Mouse (Mus musculus) neural tube, embryonic 13.5 days (tissue): ENCODE results near the gene Tex44. TPM values are rescaled to one million over a fixed set of nuclear protein-coding genes. Genes with fewer than 3 reads are reported as not detected.

Experiments
- ATAC-seq: fragments of 200-750 bp; cut with Nextera tagmentation; 2 replicates; pipeline ENCODE4 v1.8.0; 2017; ENCODE audit warnings: low read depth, mild to moderate bottlenecking, moderate TSS enrichment, moderate library complexity
- H3K27ac ChIP-seq: fragments of 300-500 bp; sonication (generic); replicated peaks from 2 replicates; pipeline ENCODE4 v1.5.1; 2015; ENCODE audit warnings: moderate library complexity, mild to moderate bottlenecking, inconsistent platforms
- H3K27me3 ChIP-seq: fragments of 300-500 bp; sonication (generic); 2 replicates; pipeline ENCODE4 v1.6.1; 2015; ENCODE audit warnings: mild to moderate bottlenecking, inconsistent platforms
- H3K36me3 ChIP-seq: fragments of 300-500 bp; sonication (generic); 2 replicates; pipeline ENCODE4 v1.6.1; 2015; ENCODE audit warnings: mild to moderate bottlenecking, inconsistent platforms
- H3K4me1 ChIP-seq: fragments of 300-500 bp; sonication (generic); replicated peaks from 2 replicates; pipeline ENCODE4 v1.6.1; 2015; ENCODE audit warnings: inconsistent platforms
- H3K4me2 ChIP-seq: fragments of 300-500 bp; sonication (generic); 2 replicates; pipeline ENCODE4 v1.6.1; 2015; ENCODE audit warnings: inconsistent platforms, mild to moderate bottlenecking, moderate library complexity
- H3K4me3 ChIP-seq: fragments of 300-500 bp; sonication (generic); 2 replicates; pipeline ENCODE4 v1.5.1; 2015; ENCODE audit warnings: mild to moderate bottlenecking, inconsistent platforms
- H3K9ac ChIP-seq: fragments of 300-500 bp; sonication (generic); 2 replicates; pipeline ENCODE4 v1.6.1; 2015; ENCODE audit warnings: moderate library complexity, mild to moderate bottlenecking, inconsistent platforms
- H3K9me3 ChIP-seq: fragments of 300-500 bp; sonication (generic); 2 replicates; pipeline ENCODE4 v1.6.1; 2016; ENCODE audit warnings: inconsistent platforms
- WGBS: fragments of 180-500 bp; shearing (Covaris S2); methylation state at CpG from one replicate; pipeline ENCODE4 v1.1.7; 2015; 5-methylcytosine and 5-hydroxymethylcytosine counted together
- polyA plus RNA-seq: library from polyadenylated mRNA; unstranded; fragments of >200 nt; fragmentation: Nextera tagmentation; extraction: Ambion mirVana; gene quantifications from 2 replicates; pipeline ENCODE4 v1.2.1, GENCODE M21; 2015

Gene Tex44
- polyA plus RNA-seq, 1 experiment from 2014 or later, result not detected

- H3K4me2 ChIP-seq, result peak overlapping the region; percentile 78
- H3K4me1 ChIP-seq, result peaks cover 82% of the 10 kb centered on the region
- H3K4me3 ChIP-seq, result peak overlapping the region; percentile 44
- peak overlapping the region; percentile 90 for H3K9ac ChIP-seq
- peak; percentile 82 for ATAC-seq
- peak overlapping the region; percentile 99 for H3K27ac ChIP-seq
- 1% methylated on average over 18 of the region's 18 CpGs for WGBS
- no peaks in the 10 kb centered on the region for H3K27me3 ChIP-seq
- no peaks in the 10 kb centered on the region for H3K36me3 ChIP-seq
- H3K9me3 ChIP-seq, result no peaks in the 10 kb centered on the region
Observed at GRCm38 (mm10) chr1:86440171-86440886, 14.2 kb downstream of the Tex44 start.

DNA sequence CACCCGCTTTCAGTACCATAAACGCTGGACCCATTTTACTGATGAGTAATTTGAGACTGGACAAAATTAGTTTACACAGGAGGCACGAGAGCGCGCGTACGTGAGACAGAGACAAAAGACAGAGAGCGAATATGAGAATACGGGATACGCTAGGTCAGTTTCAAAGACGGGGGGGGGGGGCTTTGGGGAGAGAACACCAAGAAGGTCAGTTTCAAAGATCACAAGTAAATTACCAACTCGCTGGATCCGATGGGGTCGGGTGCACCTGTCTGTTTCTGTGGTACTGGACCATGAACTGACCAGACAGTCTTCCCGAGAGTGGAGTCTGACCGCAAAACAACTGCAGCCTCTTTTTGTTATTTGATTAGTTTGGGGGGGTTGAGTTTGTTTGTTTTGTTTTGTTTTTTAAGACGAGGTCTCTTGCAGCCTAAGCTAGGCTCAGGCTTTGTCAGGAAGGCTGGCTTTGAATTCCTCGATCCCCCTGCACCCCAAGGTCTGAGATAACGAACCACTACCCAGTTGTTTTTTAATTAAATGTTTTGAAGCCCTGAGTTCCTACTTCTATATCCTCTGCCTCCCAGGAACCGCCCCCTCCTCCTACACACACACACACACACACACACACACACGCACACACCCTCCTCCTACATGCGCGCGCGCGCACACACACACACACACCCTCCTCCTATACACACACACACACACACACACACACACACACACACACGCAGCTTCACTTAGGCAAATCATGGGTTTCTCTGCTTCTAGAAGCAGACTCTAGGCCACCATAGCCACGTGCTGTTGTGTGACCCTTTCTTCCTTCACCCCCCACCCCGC, 15.0 kb downstream of the Tex44 start:
- peak overlapping the region; percentile 44 for H3K4me3 ChIP-seq
- peaks cover 74% of the 10 kb centered on the region for H3K4me1 ChIP-seq
- H3K27me3 ChIP-seq, result no peaks in the 10 kb centered on the region

GRCm38 (mm10) chr1:86441724-86441979, 15.5 kb downstream of the Tex44 start:
- ATAC-seq, result no peak; the same call in 1 of the 2 replicates
- peaks cover 70% of the 10 kb centered on the region for H3K4me1 ChIP-seq

More for the DNA sequence above, 15.0 kb downstream of the Tex44 start:
- 2% methylated on average over 29 of the region's 29 CpGs for WGBS
- ATAC-seq, result peak; percentile 25
- peak overlapping the region; percentile 78 for H3K4me2 ChIP-seq
- no peaks in the 10 kb centered on the region for H3K9me3 ChIP-seq
- H3K9ac ChIP-seq, result peak overlapping the region; percentile 90
- no peaks in the 10 kb centered on the region for H3K36me3 ChIP-seq
- peak overlapping the region; percentile 99 for H3K27ac ChIP-seq

DNA sequence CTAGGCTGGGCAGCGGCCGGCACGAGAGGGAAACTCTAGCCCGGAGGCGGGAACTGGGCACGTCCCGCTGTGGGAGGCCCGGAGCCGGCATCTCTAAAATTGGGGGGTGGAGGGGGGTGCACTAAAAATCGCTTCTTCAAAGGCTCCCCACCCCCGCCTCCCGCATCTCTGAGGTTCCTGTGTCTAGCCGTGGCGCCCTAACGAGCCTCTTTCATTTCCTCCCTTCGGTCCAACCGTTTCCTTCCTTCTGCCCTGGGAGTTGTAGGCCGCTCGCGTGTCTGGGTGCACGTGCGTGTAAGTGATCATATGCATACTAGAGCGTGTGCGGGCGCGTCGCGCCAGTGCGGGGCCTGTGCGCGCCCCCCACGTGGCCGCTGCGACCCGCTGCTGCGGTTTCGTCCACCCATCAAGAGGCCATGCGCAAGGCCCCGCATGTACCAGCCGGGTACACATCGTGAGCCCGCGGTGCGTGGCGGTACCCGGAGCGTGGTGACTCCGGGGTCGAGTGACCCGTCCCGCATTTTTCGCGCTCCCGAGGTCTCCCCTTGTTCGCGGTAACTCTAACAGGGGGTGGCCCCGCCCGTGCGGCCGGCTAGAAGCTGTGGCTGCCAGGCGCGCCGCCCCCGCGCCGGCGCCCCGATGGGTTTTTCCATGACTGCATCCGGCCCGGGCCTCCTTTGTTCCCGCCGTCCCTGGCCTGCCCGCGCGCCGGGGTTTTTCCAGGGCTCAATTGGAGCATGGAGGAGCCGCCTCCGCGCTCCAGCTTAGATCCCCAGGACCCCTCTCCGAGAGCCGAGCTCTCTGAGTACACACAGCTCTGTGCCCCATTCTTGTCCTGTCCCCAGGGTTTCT, 16.1 kb downstream of the Tex44 start:
- H3K9me3 ChIP-seq, result no peaks in the 10 kb centered on the region
- no peaks in the 10 kb centered on the region for H3K27me3 ChIP-seq
- under 1% methylated on average over 78 of the region's 81 CpGs for WGBS
- peak; percentile 75 for ATAC-seq
- H3K4me1 ChIP-seq, result peaks cover 66% of the 10 kb centered on the region
- peak overlapping the region; percentile 44 for H3K4me3 ChIP-seq
- peak overlapping the region; percentile 78 for H3K4me2 ChIP-seq
- no peaks in the 10 kb centered on the region for H3K36me3 ChIP-seq
- H3K27ac ChIP-seq, result peak overlapping the region; percentile 99
- H3K9ac ChIP-seq, result peak overlapping the region; percentile 90

More at GRCm38 (mm10) chr1:86441724-86441979, 15.5 kb downstream of the Tex44 start:
- no peaks in the 10 kb centered on the region for H3K9me3 ChIP-seq
- H3K9ac ChIP-seq, result peak overlapping the region; percentile 90
- H3K4me3 ChIP-seq, result peak overlapping the region; percentile 44
- WGBS, result 1% methylated on average over 5 of the region's 5 CpGs
- H3K27ac ChIP-seq, result peak overlapping the region; percentile 99
- no peaks in the 10 kb centered on the region for H3K27me3 ChIP-seq
- peak overlapping the region; percentile 78 for H3K4me2 ChIP-seq
- H3K36me3 ChIP-seq, result no peaks in the 10 kb centered on the region

DNA sequence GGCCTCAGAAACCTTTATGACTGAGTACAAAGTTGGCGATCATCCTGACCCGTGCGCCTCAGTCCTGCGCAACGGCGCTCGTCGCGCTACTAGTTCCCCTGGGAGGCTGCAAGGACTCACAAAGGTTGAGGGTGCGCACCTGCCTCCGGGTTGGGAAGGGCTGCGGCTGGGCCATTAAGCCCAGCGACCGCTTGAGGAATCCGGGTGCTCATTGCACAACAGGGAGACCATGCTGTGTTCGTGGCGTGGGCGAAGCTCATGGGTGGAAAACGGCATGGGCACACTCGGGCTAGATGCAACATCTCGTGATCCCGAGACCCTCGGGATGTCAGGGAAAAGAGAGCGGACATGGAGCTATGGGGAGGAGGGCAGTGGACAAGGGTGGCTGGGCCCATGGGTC, 16.7 kb downstream of the Tex44 start:
- WGBS, result 2% methylated on average over 24 of the region's 24 CpGs
- Histone ChIP-seq H3K27me3 (no peaks in the 10 kb centered on the region), H3K4me1 (peaks cover 65% of the 10 kb centered on the region), H3K4me3 (peak overlapping the region; percentile 44), H3K9me3 (no peaks in the 10 kb centered on the region), H3K9ac (peak overlapping the region; percentile 90), H3K36me3 (no peaks in the 10 kb centered on the region), H3K4me2 (peak overlapping the region; percentile 78), H3K27ac (peak overlapping the region; percentile 99)
- peak; percentile 25 for ATAC-seq

GRCm38 (mm10) chr1:86443386-86444172, 17.4 kb downstream of the Tex44 start:
- no peaks in the 10 kb centered on the region for H3K36me3 ChIP-seq
- H3K4me3 ChIP-seq, result peak overlapping the region; percentile 44
- H3K27me3 ChIP-seq, result no peaks in the 10 kb centered on the region
- peak overlapping the region; percentile 99 for H3K27ac ChIP-seq
- H3K4me1 ChIP-seq, result peaks cover 64% of the 10 kb centered on the region
- H3K9ac ChIP-seq, result peak overlapping the region; percentile 90
- peak overlapping the region; percentile 78 for H3K4me2 ChIP-seq
- WGBS, result 56% methylated on average over 8 of the region's 8 CpGs
- no peaks in the 10 kb centered on the region for H3K9me3 ChIP-seq
- no peak for ATAC-seq

GRCm38 (mm10) chr1:86447596-86448171, 21.6 kb downstream of the Tex44 start:
- H3K9me3 ChIP-seq, result no peaks in the 10 kb centered on the region
- no peaks in the 10 kb centered on the region for H3K27me3 ChIP-seq
- H3K4me1 ChIP-seq, result peaks cover 27% of the 10 kb centered on the region
- peak overlapping the region; percentile 54; the same call in 1 of the 2 replicates for H3K27ac ChIP-seq
- no peaks in the 10 kb centered on the region for H3K36me3 ChIP-seq
- no peak overlapping the region for H3K4me2 ChIP-seq
- H3K4me3 ChIP-seq, result no peak overlapping the region
- ATAC-seq, result 0 out of 2 replicates have a peak, but pooled peaks have one; percentile 20
- no peak overlapping the region for H3K9ac ChIP-seq
- WGBS, result 48% methylated on average over 13 of the region's 13 CpGs

DNA sequence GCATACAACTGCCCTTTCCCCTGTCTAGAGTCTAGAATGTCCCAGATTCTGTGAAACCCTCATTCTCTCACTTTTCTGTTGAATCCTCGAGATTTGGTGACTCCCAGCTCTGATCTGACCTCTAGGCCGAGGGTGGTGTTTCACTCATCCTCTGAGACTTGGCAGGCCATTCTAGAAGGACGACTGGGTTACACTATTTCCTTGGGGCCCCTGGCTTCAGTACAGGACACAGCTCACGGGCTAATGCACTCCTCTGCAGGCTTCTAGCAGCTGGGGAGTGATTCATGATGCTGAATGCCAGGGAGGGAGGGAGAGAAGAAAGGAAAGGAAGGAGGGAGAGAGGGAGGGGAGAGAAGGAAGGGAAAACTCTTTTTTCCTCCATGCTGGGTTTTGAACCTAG, 22.1 kb downstream of the Tex44 start:
- Histone ChIP-seq H3K4me1 (peaks cover 21% of the 10 kb centered on the region), H3K4me3 (no peak overlapping the region), H3K36me3 (no peaks in the 10 kb centered on the region), H3K27me3 (no peaks in the 10 kb centered on the region), H3K9me3 (no peaks in the 10 kb centered on the region), H3K4me2 (no peak overlapping the region), H3K9ac (no peak overlapping the region), H3K27ac (peak overlapping the region; percentile 33; the same call in 1 of the 2 replicates)
- ATAC-seq, result no peak
- 20% methylated on average over 4 of the region's 4 CpGs for WGBS

DNA sequence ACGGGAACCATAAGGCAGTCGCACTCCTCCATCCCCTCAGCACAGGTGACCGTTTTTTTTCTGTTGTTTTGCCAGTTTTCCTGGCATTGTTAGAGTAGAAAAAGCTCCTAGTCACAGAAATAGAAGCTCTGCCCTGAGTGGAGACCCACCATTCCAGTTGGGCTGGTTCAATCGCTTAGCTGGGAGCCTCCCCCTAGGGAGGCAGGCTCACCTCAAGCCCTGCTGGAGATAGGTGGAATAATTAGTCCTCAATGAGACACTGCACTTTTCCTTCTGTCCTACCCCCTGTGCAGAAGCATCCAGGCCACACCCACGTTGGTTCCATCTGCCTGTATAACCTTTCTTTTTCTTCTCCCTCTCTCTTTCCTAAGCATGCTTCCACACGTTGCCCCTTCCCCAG, 23.8 kb downstream of the Tex44 start:
- H3K36me3 ChIP-seq, result no peaks in the 10 kb centered on the region
- peaks cover 12% of the 10 kb centered on the region for H3K4me1 ChIP-seq
- H3K27ac ChIP-seq, result no peak overlapping the region
- no peak overlapping the region for H3K4me2 ChIP-seq
- H3K4me3 ChIP-seq, result no peak overlapping the region
- H3K9ac ChIP-seq, result no peak overlapping the region
- ATAC-seq, result no peak
- 57% methylated on average over 6 of the region's 6 CpGs for WGBS
- H3K9me3 ChIP-seq, result no peaks in the 10 kb centered on the region
- no peaks in the 10 kb centered on the region for H3K27me3 ChIP-seq

- Histone ChIP-seq H3K27ac (no peak overlapping the region), H3K9ac (no peak overlapping the region), H3K4me3 (no peak overlapping the region), H3K9me3 (no peaks in the 10 kb centered on the region), H3K4me2 (no peak overlapping the region), H3K4me1 (peaks cover 8% of the 10 kb centered on the region), H3K27me3 (no peaks in the 10 kb centered on the region), H3K36me3 (no peaks in the 10 kb centered on the region)
- 70% methylated on average over 5 of the region's 5 CpGs for WGBS
- ATAC-seq, result no peak
Observed at GRCm38 (mm10) chr1:86452713-86453112, 26.6 kb downstream of the Tex44 start.
